Mouse (Mus musculus) ovary, postnatal 14 days (tissue): ENCODE results near the gene Tirap.
"Not testable (repeated sequence)": the region's sequence is repeated elsewhere in the genome, so short reads cannot be mapped to it uniquely, and the experiment has no call there.

ENCODE experiments used
- DNase-seq: peaks from one replicate; pipeline ENCODE4 v3.0.0; 2022; ENCODE audit warnings: low spot score

The Tirap gene

DNA sequence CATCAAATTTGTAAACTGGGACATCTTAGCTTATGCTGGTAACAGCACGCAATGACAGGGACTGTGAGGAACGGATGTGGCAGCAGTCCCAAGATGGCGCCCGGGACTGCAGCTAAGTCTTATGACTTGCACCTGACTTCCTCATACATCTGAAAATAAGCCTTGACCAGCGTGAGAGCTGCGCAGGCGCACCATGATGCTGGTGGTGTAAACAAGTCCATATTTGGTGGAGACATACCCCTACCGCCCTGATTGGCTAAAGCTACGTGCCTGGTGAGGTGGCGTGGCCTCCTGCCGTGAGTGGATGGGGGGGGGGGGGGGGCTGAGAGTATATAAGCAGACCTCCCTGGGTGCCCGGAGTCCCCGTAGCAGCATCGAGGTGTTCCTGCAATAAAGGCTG is 52.8 kb downstream of the Tirap start:
- not testable (repeated sequence) for DNase-seq

DNA sequence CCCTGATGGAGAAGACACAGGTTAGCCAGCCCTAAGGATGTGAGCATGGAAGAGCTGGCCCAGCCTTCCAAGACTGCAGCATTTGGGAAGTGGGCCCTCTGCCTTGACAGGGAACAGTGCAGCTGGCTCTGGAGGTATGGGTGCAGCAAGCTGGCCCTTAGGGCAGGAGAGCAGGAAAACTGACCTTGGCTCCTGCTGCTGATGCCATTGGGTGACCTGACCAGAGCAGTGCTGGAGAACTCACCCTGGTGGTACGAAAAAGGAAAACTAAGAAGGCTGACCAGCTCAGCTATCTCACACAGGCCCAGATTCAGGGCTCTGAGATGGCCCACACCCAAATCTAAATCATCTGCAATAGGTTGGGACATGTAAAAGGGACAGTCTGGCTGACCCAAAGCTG is 54.3 kb downstream of the Tirap start:
- DNase-seq, result no peak

DNA sequence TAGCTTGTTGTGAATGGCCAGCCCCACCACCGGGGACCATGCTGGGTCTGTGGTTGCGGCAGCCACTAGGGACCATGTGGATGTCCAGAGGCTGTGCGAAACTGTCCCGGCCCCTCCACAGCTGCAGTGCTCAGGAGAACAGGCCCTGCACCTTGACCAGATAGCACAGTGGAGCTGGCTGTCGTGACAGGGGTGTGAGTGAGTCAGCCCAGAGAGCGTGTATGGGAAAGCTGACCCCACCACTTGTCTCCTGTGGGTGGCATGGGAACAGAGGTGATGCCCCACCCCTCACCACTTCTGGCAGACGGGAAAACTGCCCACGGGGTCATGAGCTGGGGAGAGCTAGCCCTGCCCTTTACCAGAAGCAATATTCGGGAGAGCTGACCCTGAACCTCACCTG is 55.0 kb downstream of the Tirap start:
- DNase-seq, result no peak

GRCm38 (mm10) chr9:35142221-35142620 is 57.9 kb downstream of the Tirap start:
- DNase-seq, result no peak

- no peak for DNase-seq
Observed at GRCm38 (mm10) chr9:35139231-35139744, 60.8 kb downstream of the Tirap start.

GRCm38 (mm10) chr9:35138029-35138428 is 62.1 kb downstream of the Tirap start:
- no peak for DNase-seq

DNA sequence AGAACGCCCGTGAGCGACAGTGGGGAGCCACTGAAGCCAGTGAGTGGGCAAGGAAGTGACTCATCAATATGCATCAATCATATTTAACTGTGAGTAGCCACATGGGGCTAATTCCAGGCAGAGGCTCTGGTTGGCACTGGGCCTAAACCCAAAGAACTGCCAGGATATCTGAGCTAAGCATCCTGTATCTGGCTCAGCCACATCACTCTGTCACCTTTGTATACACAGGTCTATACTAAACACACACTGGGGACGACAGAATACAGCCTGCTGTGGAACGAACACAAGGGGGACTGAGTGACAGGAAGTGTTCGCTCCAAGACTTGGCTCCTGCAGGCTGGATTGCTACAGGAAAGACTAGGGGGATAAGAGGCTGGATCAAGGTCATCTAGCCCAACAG is 64.5 kb downstream of the Tirap start:
- DNase-seq, result no peak
